Mouse (Mus musculus) MEL (cell line): Measurements from ENCODE around the gene Stfa3.

ENCODE experiments used
- BHLHE40 ChIP-seq: IDR thresholded peaks from 2 replicates; pipeline ENCODE4 v1.6.1; 2012; ENCODE audit warnings: low read depth, mild to moderate bottlenecking, inconsistent platforms, low read length, improper control_type of control experiment, borderline replicate concordance
- CHD1 ChIP-seq: IDR thresholded peaks from 2 replicates; pipeline ENCODE4 v1.6.1; 2012; ENCODE audit warnings: low read depth, mild to moderate bottlenecking, inconsistent platforms, low read length, improper control_type of control experiment
- CHD2 ChIP-seq: IDR thresholded peaks from 2 replicates; pipeline ENCODE4 v1.6.1; 2011; ENCODE audit warnings: low read length, improper control_type of control experiment
- CTCF ChIP-seq, 3 experiments: IDR thresholded peaks in 2 of 3; conservative IDR thresholded peaks in 1 of 3; 2 replicates each; pipeline ENCODE4 v1.5.1; 2011 to 2012; ENCODE audit warnings: low read length in 3 of 3, low read depth in 2 of 3, mild to moderate bottlenecking in 2 of 3, improper control_type of control experiment in 1 of 3, inconsistent platforms in 1 of 3, mixed read lengths in 1 of 3, moderate library complexity in 1 of 3; ENCODE audit not compliant: control insufficient read depth in 1 of 3, insufficient read depth in 1 of 3, poor library complexity in 1 of 3, severe bottlenecking in 1 of 3
- EP300 ChIP-seq, 2 experiments: IDR thresholded peaks; 2 replicates each; pipeline ENCODE4 v1.6.1; 2011; ENCODE audit warnings: improper control_type of control experiment in 2 of 2, low read length in 2 of 2, low read depth in 1 of 2, mild to moderate bottlenecking in 1 of 2
- HCFC1 ChIP-seq: IDR thresholded peaks from 2 replicates; pipeline ENCODE4 v1.6.1; 2012; ENCODE audit warnings: low read depth, mild to moderate bottlenecking, inconsistent platforms, low read length, improper control_type of control experiment, moderate library complexity
- JUND ChIP-seq: IDR thresholded peaks from 2 replicates; pipeline ENCODE4 v1.6.1; 2011; ENCODE audit warnings: low read depth, mild to moderate bottlenecking, improper control_type of control experiment, low read length
- MAX ChIP-seq: IDR thresholded peaks from 2 replicates; pipeline ENCODE4 v1.6.1; 2011; ENCODE audit warnings: low read length, improper control_type of control experiment
- POLR2A ChIP-seq, 2 experiments: IDR thresholded peaks; 2 replicates each; pipeline ENCODE4 v1.6.1; 2011 to 2012; ENCODE audit warnings: low read length in 2 of 2, mild to moderate bottlenecking in 2 of 2, control low read depth in 1 of 2, improper control_type of control experiment in 1 of 2, low read depth in 1 of 2, moderate library complexity in 1 of 2; ENCODE audit not compliant: control insufficient read depth in 1 of 2, insufficient read depth in 1 of 2, poor library complexity in 1 of 2
- POLR2AphosphoS5 ChIP-seq: IDR thresholded peaks from 2 replicates; pipeline ENCODE4 v1.6.1; 2012; ENCODE audit warnings: low read depth, borderline replicate concordance, mild to moderate bottlenecking, inconsistent platforms, low read length, moderate library complexity, mixed read lengths
- SMC3 ChIP-seq: IDR thresholded peaks from 2 replicates; pipeline ENCODE4 v1.6.1; 2011; ENCODE audit warnings: low read depth, low read length, improper control_type of control experiment
- UBTF ChIP-seq: IDR thresholded peaks from 2 replicates; pipeline ENCODE4 v1.6.1; 2012; ENCODE audit warnings: low read depth, mild to moderate bottlenecking, inconsistent platforms, low read length, improper control_type of control experiment, moderate library complexity, borderline replicate concordance; ENCODE audit not compliant: insufficient read depth
- ZNF384 ChIP-seq: IDR thresholded peaks from 2 replicates; pipeline ENCODE4 v1.6.1; 2012; ENCODE audit warnings: low read depth, mild to moderate bottlenecking, inconsistent platforms, low read length, improper control_type of control experiment

GRCm38 (mm10) chr16:36474849-36475248 lies 19.7 kb upstream of the Stfa3 start:
- TF ChIP-seq UBTF (no peak), HCFC1 (no peak), CTCF (IDR thresholded peaks at IDR 0.05 in 2 of 3, conservative IDR thresholded peaks at IDR 0.05 in 1 of 3; ENCODE audit: control insufficient read depth in 1 of 3, insufficient read depth in 1 of 3, low read depth in 2 of 3, low read length in 3 of 3, poor library complexity in 1 of 3, severe bottlenecking in 1 of 3) (no peak), POLR2A (IDR thresholded peaks at IDR 0.05; ENCODE audit: control insufficient read depth in 1 of 2, insufficient read depth in 1 of 2, low read depth in 1 of 2, low read length in 2 of 2, poor library complexity in 1 of 2) (no peak), POLR2AphosphoS5 (no peak), BHLHE40 (no peak), ZNF384 (no peak), SMC3 (no peak), EP300 (IDR thresholded peaks at IDR 0.05; ENCODE audit: low read depth in 1 of 2, low read length in 2 of 2) (no peak), CHD2 (no peak), JUND (no peak), MAX (no peak), CHD1 (no peak)
